Mouse (Mus musculus): Measurements from ENCODE around the gene Stard13. TPM values are rescaled to one million over a fixed set of nuclear protein-coding genes. Genes with fewer than 3 reads are reported as not detected.
A peak's percentile ranks its signal among the peaks of the same experiment; 100 is the strongest.

The Stard13 gene
- polyA plus RNA-seq, 1 experiment from 2014 or later = 10.9 TPM

DNA sequence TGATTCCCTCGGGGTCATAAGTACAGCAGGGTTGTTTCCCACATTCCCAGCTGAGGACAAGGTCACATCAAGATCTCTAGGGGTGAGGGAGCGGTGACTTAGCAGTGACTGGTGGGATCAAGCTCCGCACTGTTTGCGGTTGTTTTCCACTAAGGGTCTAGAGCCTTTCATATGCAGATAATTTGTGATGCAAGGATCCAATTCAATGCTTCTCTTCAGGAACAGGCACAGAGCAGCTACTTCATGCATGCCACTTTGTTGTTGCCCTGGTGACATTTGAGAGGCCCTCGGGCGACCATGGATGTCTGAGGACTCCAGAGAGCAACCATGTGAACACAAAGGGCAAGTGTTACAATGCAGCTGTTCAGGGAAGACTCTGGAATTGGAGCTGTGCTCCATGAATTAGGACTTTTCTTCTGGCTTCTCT lies 14.9 kb downstream of the Stard13 start:
- H3K36me3 ChIP-seq = no peaks in the 10 kb centered on the region
- no peak overlapping the region for H3K27ac ChIP-seq
- no peaks in the 10 kb centered on the region for H3K9me3 ChIP-seq
- no peak overlapping the region for H3K9ac ChIP-seq
- 64% methylated on average over 6 of the region's 6 CpGs for WGBS
- H3K4me2 ChIP-seq (replicated peaks) = no peak overlapping the region
- 0 out of 2 replicates have a peak, but pooled peaks cover 2% of the 10 kb centered on the region for H3K27me3 ChIP-seq
- ATAC-seq (ENCODE audit: low FRiP score, low read depth) = peak; percentile 54
- peaks cover 23% of the 10 kb centered on the region for H3K4me1 ChIP-seq
- no peak overlapping the region for H3K4me3 ChIP-seq

DNA sequence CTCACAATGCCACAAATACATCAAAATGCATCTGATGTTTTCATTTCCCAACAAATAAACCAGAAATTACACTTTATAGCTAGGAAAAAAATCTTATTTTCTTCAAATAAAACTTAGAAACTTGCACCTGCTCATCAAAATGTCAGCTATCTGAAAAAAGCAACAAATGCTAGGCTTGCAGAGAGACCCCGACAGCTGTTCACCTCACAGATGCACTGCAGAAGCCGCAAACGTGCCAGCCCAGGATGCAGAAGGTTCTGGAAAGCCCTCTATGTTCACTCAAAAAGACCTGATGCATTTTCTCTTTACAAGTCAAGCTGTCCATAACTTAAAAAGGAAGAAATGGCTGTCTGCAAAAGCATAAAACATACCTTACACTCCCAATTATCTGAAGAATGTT lies 20.5 kb downstream of the Stard13 start:
- WGBS = 70% methylated on average over 3 of the region's 3 CpGs
- no peaks in the 10 kb centered on the region for H3K36me3 ChIP-seq
- no peak for ATAC-seq (ENCODE audit: low FRiP score, low read depth)
- H3K27ac ChIP-seq = no peak overlapping the region
- H3K4me1 ChIP-seq = 0 out of 2 replicates have a peak, but pooled peaks cover 11% of the 10 kb centered on the region
- H3K4me3 ChIP-seq = no peak overlapping the region
- no peak overlapping the region for H3K9ac ChIP-seq
- H3K4me2 ChIP-seq (replicated peaks) = no peak overlapping the region
- 0 out of 2 replicates have a peak, but pooled peaks cover 3% of the 10 kb centered on the region for H3K27me3 ChIP-seq
- no peaks in the 10 kb centered on the region for H3K9me3 ChIP-seq

DNA sequence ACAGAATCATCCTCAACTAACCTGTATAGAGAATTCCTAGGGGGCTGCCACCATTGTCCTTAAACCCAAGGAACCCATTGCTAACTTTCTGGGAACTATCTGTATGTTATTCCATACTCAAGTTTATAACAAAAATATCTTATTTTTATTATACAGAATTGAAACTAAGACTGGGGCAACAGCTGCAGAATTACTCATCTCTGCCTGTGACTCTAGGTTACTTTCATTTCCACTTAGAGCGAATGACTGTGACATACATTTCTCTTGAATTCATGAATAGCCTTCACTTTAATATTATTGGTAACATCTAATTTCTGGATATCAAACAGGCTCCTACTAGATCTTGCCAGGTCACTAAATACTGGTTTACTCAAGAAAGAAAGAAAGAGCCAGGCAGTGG lies 22.8 kb downstream of the Stard13 start:
- Histone ChIP-seq H3K27ac (no peak overlapping the region), H3K4me3 (no peak overlapping the region), H3K9ac (no peak overlapping the region), H3K9me3 (no peaks in the 10 kb centered on the region), H3K27me3 (0 out of 2 replicates have a peak, but pooled peaks cover 3% of the 10 kb centered on the region), H3K36me3 (no peaks in the 10 kb centered on the region), H3K4me2 (replicated peaks) (no peak overlapping the region), H3K4me1 (no peaks in the 10 kb centered on the region)
- ATAC-seq (ENCODE audit: low FRiP score, low read depth) = no peak
- 94% methylated on average over 1 of the region's 1 CpGs for WGBS

DNA sequence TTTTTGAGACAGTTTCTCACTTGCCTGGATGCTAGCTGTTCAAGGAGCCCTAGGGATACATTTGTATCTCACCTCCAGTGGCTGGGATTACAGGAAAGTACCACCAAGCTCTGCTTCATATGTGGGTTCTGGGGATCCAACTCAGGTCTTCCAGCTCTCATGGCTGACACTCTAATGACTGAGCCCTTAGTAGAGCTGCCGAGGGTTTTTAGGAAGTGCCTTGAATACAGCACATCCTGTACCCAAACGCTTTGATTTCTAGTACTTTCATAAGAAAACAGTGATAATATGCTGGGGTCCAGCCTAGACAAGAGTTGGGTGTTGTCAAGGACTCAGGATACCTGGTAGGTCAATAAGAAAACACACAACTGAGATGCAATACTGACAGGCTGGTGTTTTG lies 23.6 kb downstream of the Stard13 start:
- Histone ChIP-seq H3K27ac (no peak overlapping the region), H3K9ac (no peak overlapping the region), H3K4me3 (no peak overlapping the region), H3K36me3 (no peaks in the 10 kb centered on the region), H3K27me3 (0 out of 2 replicates have a peak, but pooled peaks cover 3% of the 10 kb centered on the region), H3K4me2 (replicated peaks) (no peak overlapping the region), H3K9me3 (0 out of 2 replicates have a peak, but pooled peaks cover 3% of the 10 kb centered on the region), H3K4me1 (no peaks in the 10 kb centered on the region)
- WGBS = 85% methylated on average over 2 of the region's 2 CpGs
- ATAC-seq (ENCODE audit: low FRiP score, low read depth) = no peak

DNA sequence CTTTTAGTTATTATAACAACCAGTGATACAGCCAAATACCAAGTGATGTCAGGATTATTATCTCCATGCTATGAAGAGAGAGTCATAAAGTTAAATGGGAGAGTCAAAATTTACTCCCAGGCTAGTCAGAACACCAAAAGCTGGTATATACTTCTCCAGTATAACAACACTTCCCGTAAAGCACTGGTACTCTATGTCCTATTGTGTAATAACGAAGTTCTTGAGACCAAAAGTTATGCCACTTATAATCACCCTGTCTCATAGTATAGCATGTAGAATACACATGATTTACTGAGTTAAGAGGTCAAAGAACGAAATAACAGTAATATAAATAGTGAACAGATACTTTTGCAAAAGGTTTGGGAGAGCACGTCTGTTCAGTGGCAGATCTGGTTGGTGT lies 28.6 kb downstream of the Stard13 start:
- Histone ChIP-seq H3K36me3 (no peaks in the 10 kb centered on the region), H3K27me3 (no peaks in the 10 kb centered on the region), H3K4me3 (no peak overlapping the region), H3K27ac (no peak overlapping the region), H3K4me1 (no peaks in the 10 kb centered on the region), H3K9me3 (peaks cover 9% of the 10 kb centered on the region; the same call in 1 of the 2 replicates), H3K9ac (no peak overlapping the region), H3K4me2 (replicated peaks) (no peak overlapping the region)
- no peak for ATAC-seq (ENCODE audit: low FRiP score, low read depth)
- WGBS = 86% methylated on average over 4 of the region's 4 CpGs

DNA sequence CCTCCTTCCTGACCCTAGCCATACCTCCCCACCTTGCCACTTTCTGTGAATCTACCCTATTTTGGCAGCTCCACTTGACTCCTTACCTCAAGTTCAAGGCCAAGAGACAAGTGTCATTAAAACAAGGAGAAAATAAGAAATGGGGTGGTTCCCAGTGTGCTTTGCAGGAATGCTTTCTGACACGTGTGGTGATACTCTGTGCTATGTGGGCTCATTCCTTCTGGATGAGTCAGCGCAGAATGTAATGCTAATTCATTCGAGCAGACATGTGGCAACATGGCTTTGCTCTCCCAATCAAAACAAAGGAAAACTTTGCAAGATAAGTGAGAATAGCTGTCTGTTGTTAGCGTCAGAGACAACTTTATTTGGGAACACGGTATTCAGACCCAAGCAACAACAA lies 30.7 kb downstream of the Stard13 start:
- Histone ChIP-seq H3K9me3 (peaks cover 9% of the 10 kb centered on the region; the same call in 1 of the 2 replicates), H3K36me3 (no peaks in the 10 kb centered on the region), H3K4me3 (no peak overlapping the region), H3K27me3 (no peaks in the 10 kb centered on the region), H3K9ac (no peak overlapping the region), H3K4me2 (replicated peaks) (no peak overlapping the region), H3K27ac (no peak overlapping the region), H3K4me1 (no peaks in the 10 kb centered on the region)
- 70% methylated on average over 5 of the region's 5 CpGs for WGBS
- ATAC-seq (ENCODE audit: low FRiP score, low read depth) = no peak

DNA sequence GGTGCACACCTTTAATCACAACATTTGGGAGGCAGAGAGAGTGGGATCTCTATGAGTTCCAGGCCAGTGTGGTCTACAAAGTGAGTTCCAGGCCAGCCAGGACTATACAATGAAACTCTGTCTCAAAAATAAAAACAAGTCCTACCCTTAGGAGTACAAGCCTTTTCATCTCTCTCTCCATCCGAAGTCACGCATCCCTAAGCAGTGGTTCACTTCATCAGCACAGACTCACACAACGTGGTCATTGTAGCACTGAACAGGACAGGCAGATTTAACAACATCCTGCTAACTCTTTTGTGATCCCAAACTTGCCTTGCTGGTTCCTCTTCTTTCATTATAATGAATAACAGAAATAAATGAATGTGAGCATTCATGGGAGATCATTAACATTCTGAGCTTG lies 32.4 kb downstream of the Stard13 start:
- H3K4me2 ChIP-seq (replicated peaks) = no peak overlapping the region
- WGBS = 77% methylated on average over 3 of the region's 3 CpGs
- H3K4me3 ChIP-seq = no peak overlapping the region
- no peaks in the 10 kb centered on the region for H3K4me1 ChIP-seq
- H3K9me3 ChIP-seq = peaks cover 9% of the 10 kb centered on the region; the same call in 1 of the 2 replicates
- H3K9ac ChIP-seq = no peak overlapping the region
- no peaks in the 10 kb centered on the region for H3K36me3 ChIP-seq
- no peak overlapping the region for H3K27ac ChIP-seq
- H3K27me3 ChIP-seq = no peaks in the 10 kb centered on the region
- ATAC-seq (ENCODE audit: low FRiP score, low read depth) = no peak

DNA sequence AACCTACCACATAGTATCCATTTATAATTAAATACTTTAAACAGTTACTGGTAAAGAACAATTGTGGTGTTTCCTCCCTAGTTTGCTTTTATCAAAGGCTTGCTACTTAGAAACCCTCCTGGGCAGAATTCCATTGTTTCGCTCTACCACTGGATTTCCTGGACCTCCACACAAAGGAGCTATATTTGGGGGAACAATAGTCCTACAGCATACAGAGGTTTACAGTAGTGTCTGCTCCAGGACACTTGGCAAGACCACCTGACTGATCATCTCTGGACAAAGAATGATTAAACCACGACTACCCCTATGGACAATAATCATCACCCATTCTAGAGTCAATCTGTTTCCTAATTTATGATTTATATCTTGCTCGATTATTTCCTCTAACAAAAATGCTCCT lies 34.4 kb downstream of the Stard13 start:
- Histone ChIP-seq H3K27me3 (no peaks in the 10 kb centered on the region), H3K4me1 (no peaks in the 10 kb centered on the region), H3K9me3 (peaks cover 6% of the 10 kb centered on the region; the same call in 1 of the 2 replicates), H3K27ac (no peak overlapping the region), H3K9ac (no peak overlapping the region), H3K4me2 (replicated peaks) (no peak overlapping the region), H3K36me3 (no peaks in the 10 kb centered on the region), H3K4me3 (no peak overlapping the region)
- 85% methylated on average over 3 of the region's 3 CpGs for WGBS
- ATAC-seq (ENCODE audit: low FRiP score, low read depth) = no peak

DNA sequence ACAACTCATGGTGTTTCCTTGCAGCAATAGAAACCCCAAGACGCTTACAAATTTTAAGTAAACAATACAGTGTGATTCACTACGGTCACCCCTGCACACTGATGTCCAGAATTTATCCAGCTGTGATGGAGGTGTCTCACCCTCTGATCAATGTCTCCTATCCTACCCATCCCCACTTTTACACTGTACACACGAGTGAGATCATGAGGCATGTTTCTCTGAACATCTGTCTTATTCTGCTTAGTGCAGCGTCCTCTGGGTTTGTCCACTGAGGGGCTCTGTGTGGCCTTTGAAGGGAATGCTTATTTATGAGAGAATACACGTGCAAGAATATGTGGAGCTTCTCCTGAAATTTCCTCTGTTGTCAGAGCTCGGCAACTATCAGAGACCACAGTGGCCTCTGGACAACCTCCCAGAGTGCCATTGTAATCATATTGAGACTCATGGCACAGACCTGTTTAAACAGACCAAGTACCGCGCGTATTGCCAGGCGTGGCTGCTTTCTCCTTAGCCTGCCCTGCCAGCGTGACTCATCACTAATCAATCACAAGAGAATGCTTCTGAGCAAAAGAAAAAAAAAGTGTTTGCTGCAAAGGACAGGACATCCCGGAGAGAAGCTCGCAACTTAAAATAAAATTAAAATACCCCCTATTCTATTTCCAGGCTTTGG lies 36.9 kb downstream of the Stard13 start:
- no peak for ATAC-seq (ENCODE audit: low FRiP score, low read depth)
- no peak overlapping the region for H3K4me2 ChIP-seq (replicated peaks)
- no peak overlapping the region for H3K4me3 ChIP-seq

DNA sequence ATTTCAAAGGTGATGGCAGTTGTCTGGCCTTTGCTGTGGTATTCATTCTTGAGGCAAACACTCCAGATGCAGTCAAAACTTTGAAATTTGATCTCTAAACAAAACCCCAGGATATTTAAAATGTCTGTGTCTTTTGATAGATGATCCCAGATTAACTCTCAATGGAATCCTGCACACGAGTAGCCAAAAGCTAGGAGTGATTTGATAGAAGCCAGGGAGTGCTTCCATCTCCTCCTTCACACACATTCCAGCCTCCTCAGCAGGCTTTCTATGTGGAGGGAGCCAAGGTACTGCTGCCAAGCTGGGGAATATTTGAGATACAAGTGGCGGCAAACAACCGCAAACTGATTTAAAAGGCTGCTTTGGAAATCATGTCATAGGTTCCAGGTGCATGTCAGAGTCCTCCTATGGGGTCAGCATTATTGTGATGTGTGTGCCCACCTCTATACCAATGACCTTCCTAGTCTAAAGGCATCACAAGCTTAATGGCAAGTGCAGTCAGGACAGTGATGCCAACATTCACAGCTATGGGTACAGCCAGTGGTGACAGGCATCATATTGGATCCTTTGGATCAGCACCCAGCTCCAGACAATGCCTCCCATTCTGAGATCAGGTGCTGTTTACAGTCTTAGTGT lies 39.6 kb downstream of the Stard13 start:
- H3K4me3 ChIP-seq = no peak overlapping the region

More for the DNA sequence above, 36.9 kb downstream of the Stard13 start:
- no peak overlapping the region for H3K9ac ChIP-seq
- 76% methylated on average over 13 of the region's 13 CpGs for WGBS
- H3K27ac ChIP-seq = no peak overlapping the region
- H3K9me3 ChIP-seq = peaks cover 2% of the 10 kb centered on the region; the same call in 1 of the 2 replicates
- no peaks in the 10 kb centered on the region for H3K4me1 ChIP-seq
- no peaks in the 10 kb centered on the region for H3K36me3 ChIP-seq
- no peaks in the 10 kb centered on the region for H3K27me3 ChIP-seq

DNA sequence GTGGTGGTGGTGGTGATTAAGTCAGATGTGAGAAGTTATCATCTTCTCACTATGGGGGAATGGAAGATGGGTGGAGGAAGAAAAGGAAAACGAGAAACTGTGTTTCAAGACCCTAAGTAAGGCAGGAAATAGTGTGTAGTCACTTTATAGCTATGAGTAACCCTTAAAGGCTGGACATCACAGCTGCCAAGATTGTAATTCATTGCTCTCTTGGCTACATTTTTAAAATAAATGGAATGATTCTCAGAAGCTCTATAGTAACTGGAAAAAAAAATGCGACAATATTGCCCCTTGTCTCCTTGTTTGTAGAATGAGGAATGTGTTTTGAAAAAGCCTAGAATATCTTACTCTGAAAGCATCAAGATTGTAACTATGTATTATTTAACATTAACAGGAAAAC lies 41.4 kb downstream of the Stard13 start:
- no peak overlapping the region for H3K4me2 ChIP-seq (replicated peaks)
- no peak overlapping the region for H3K27ac ChIP-seq
- no peaks in the 10 kb centered on the region for H3K27me3 ChIP-seq
- ATAC-seq (ENCODE audit: low FRiP score, low read depth) = no peak
- H3K4me1 ChIP-seq = peaks cover 12% of the 10 kb centered on the region
- no peak overlapping the region for H3K9ac ChIP-seq
- H3K4me3 ChIP-seq = no peak overlapping the region
- 72% methylated on average over 2 of the region's 2 CpGs for WGBS
- H3K9me3 ChIP-seq = no peaks in the 10 kb centered on the region
- no peaks in the 10 kb centered on the region for H3K36me3 ChIP-seq

More for the DNA sequence above, 39.6 kb downstream of the Stard13 start:
- Histone ChIP-seq H3K9ac (no peak overlapping the region), H3K9me3 (no peaks in the 10 kb centered on the region), H3K4me2 (replicated peaks) (no peak overlapping the region), H3K27ac (no peak overlapping the region), H3K4me1 (peaks cover 12% of the 10 kb centered on the region), H3K36me3 (no peaks in the 10 kb centered on the region), H3K27me3 (no peaks in the 10 kb centered on the region)
- 61% methylated on average over 3 of the region's 3 CpGs for WGBS
- ATAC-seq (ENCODE audit: low FRiP score, low read depth) = no peak

DNA sequence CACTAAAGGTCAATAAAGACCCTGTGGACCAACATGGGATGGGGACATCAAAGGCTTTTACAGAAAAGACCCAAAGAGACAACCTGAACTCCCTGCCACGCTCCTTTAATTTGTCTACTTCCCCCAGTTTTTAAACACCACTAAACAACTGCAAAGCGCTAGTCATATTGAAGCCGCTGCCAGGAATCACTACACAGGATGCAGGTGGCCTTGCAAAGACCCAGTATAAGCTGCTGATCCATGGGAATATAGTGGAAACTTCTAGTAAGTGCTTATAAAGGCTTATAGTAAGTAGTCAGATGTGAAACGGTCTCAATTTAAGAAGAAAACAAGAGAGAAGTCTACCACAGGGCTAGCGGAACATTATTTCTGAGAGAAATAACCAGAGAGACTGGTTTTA lies 42.9 kb downstream of the Stard13 start:
- ATAC-seq (ENCODE audit: low FRiP score, low read depth) = peak; percentile 54; the same call in 1 of the 2 replicates
- Histone ChIP-seq H3K4me1 (peaks cover 12% of the 10 kb centered on the region), H3K27me3 (no peaks in the 10 kb centered on the region), H3K9me3 (no peaks in the 10 kb centered on the region), H3K4me3 (peak overlapping the region; percentile 68; the same call in 1 of the 2 replicates), H3K27ac (peak overlapping the region; percentile 67; the same call in 1 of the 2 replicates), H3K36me3 (no peaks in the 10 kb centered on the region), H3K9ac (no peak overlapping the region), H3K4me2 (replicated peaks) (peak overlapping the region; percentile 91)
- WGBS = 41% methylated on average over 5 of the region's 5 CpGs
